Mouse (Mus musculus): ENCODE measurements around the gene Caprin1. TPM values are rescaled to one million over a fixed set of nuclear protein-coding genes. Genes with fewer than 3 reads are reported as not detected.
A peak's percentile ranks its signal among the peaks of the same experiment; 100 is the strongest.

Caprin1 gene
- total RNA-seq, 2 experiments from 2014 or later: 374 to 394 TPM

DNA sequence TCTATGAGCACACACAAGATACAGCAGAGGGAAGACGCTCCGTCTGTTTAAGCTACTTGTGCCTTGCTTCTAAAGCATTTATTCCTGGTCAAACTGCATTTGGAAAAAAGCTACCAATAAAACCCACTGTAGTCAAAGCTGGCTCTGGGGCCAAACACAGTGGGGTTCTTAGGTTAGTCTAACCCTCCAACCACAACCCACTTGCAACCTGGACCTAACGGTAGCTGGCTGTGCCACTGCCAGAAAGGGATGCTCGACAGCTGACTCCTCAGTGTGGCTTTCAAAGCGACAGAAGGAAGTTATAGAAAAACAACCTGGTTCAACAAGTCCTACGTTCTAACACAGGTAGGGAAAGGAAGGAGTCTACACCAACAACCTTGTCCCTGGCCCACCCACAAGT, 66.0 kb downstream of the Caprin1 start:
- no peak for DNase-seq (ENCODE audit: low spot score in 2 of 2)

DNA sequence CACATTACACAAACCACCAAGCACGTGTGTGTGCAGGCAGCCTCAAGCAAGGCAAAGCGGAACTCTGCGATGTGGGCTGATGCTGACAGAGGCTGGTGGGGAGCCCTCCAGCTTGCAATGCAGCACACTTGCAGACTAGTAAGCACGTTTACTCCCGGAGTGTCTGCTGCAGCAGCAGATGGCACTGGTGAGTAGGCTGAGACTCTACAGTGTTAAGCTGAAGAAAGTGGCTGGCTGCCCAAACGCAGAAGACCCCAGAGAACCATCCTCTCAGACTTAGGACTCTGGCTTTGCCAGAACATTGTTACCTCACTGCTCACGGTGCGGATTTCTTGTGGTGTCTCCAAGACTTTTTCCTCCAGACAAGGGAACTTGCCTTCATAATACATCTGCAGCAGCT, 66.5 kb downstream of the Caprin1 start:
- DNase-seq (ENCODE audit: low spot score in 2 of 2): peak; percentile 54 to 60

DNA sequence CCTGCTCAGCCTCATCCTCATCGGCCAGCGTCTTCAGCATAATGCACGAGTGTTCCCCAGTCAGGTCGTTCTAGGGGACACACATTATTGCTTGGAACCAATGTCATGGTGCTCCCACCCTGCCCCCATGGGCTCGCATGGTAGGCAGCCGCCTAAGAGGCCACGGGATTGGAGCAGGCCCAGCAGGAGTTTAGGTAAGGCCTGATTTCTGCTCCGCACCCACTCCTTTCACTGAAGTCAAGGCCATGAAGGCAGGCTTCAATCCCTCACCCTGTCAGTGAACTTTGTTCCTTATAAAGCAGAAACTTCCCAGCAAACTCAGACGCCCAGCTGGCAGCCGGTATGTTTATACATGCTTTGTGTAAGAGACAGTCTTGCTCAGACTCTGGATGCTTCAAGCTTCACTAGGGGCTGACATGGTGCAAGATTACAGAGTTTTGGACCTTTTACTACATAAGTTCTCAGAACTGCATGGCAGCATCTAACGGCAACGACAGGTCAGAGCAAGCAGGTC, 69.4 kb downstream of the Caprin1 start:
- no peak for DNase-seq (ENCODE audit: low spot score in 2 of 2)

DNA sequence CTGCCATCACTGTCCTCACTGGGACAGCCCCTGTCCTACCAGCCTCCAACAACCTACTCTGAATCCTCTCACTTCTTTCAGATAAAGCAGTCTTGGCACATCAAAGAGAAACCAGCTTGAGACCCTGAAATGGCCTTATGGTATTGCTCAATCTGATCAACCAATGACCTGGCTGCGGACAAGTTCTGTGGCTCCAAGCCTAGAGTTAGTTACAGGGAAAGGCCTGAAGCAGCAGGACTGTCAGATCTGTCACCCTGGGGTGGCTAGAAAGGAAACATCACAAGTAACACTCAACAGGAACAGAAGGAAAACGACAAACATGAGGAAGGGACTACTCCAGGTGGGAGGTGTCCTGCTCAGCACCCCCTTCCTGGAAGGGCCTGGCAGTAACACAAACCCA, 72.9 kb downstream of the Caprin1 start:
- no peak for DNase-seq (ENCODE audit: low spot score in 2 of 2)

DNA sequence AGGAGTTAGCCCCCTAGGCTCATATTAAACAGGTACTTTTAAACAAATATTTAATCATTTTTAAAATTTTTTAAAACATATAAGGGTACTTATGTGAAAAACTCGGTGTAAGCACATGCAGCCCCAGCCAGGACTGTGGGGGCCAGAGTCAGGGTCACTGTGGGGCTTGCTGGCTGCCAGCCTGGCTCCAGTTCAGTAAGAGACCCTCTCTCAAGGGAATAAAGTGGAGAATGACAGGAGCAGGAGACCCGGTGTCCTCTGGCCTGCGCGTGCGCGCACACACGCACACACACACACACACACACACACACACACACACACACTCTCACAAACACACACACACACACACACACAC, 78.2 kb downstream of the Caprin1 start:
- no peak for DNase-seq (ENCODE audit: low spot score in 2 of 2)

DNA sequence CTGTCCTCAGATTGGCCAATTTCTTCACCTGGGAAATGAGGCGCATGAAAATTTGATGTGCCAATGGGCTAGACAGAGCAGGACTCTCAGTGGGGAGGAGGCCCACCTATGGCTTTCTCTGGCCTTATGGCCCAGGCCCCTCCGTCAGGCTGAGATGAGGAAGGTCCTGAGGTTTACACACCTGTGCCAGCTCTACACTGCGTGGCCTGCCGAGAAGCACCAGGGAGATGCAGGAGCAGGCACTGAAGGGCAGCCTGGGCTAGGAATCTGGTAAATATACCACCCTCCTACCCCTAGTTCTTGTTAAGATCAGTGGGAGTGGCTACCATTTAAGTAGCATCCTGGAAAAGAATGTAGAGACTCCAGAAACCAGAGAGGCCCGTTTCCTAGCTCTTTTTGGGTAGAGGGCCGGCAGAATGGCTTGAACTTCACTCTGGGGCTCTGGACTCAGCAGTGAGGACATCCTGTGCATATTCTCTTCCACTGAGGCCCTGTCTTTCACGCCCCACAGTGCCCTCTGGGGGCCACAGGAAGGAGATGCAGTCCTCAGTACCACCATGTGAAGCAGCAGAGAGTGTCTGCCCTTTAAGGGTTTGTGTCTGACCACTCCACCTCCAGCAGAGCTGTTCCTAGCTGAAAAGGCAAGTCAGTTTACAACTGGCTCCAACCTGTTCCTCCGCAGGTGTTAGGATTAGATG, 78.7 kb downstream of the Caprin1 start:
- peak; percentile 71 to 78 for DNase-seq (ENCODE audit: low spot score in 2 of 2)

DNA sequence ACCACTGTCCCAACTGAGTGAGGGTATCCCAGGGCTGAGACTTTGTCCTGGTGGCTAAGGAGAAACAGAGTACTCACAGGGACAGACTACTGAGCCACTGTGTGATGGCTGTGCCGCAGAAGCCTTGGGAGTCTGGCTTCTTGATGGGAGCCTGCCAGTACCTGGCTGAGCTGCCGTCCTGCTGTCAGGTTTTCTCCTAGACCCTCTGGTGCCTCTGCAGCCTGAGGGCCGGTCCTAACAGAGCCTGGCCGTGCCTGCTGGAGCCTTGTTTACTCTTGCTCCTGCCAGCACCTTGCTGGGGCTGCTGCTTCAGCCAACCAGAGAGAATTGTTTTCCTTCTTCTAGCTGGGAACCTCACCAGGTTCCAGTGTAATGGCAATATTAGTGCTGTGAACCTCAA, 83.0 kb downstream of the Caprin1 start:
- DNase-seq (ENCODE audit: low spot score in 2 of 2): no peak

DNA sequence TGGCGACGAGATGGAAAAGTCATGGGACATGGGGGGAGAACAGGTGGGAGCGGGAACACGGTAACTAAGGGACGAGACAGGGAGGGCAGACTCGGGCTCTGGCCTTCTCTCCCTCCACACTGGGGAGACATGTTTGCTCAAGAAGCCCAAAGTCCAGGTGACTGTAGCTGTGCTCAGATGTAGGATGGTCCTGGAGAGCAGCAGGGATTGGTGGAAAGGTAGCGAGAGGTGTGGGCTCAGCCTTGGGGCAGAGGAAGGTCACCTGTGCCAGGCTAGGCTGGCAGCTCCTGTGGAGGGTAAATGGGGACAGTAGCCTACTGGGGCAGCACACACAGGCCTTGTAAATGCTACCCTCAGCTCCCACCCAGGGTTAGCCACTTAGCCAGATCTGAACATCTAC, 83.6 kb downstream of the Caprin1 start:
- no peak for DNase-seq (ENCODE audit: low spot score in 2 of 2)

Small RNA genes within 50 kb of the gene (microRNA-seq; reads per million reads assigned to microRNA genes)
- 0 reads per million in 2 experiments for gene Gm22757
- 0 reads per million in 2 experiments for gene Gm22761

Other genes starting within 250 kb of the Caprin1 start
- 10 to 100 TPM; 16.3 to 18.5 TPM for gene Abtb2, start 231.3 kb downstream of the Caprin1 start, total RNA-seq (2021)
- 10 to 100 TPM; 39.9 to 41.1 TPM for gene Nat10, start 36.4 kb downstream of the Caprin1 start, total RNA-seq (2021)
- 10 to 100 TPM; 19.8 to 25.5 TPM for gene Lmo2, start 160.3 kb upstream of the Caprin1 start, total RNA-seq (2021)
- 10 to 100 TPM; 43.2 to 48.3 TPM for gene Fbxo3, start 230.1 kb upstream of the Caprin1 start, total RNA-seq (2021)
- gene 4931422A03Rik, start 230.7 kb upstream of the Caprin1 start, total RNA-seq (2021): not detected

All from layer of hippocampus, postnatal 14 days (tissue).